ENCODE assay signal across 9 mouse cellular contexts in genomic region chr7:140828171-140828881, GRCm38 (mm10). TPM values are rescaled to one million over a fixed set of nuclear protein-coding genes. Genes with fewer than 3 reads are reported as not detected.
DNase-seq lines count a peak whose midpoint lies in the region; ATAC-seq lines count a peak whose summit lies in the region.
"Had no signal": no experiment of that assay in that cellular context is flagged by ENCODE, and none has a peak within 500 bp of the region (broad histone marks: within the 10 kb centered on the region; RNA-seq: fewer than 3 reads in every experiment).

No protein-coding gene starts in this region.

- H3K36me3 ChIP-seq in kidney, embryonic 14.5 days (ENCODE audit: control insufficient read depth, insufficient read depth, low read length) = no peaks in the 10 kb centered on the region
- H3K36me3 ChIP-seq in midbrain, embryonic 13.5 days = no peaks in the 10 kb centered on the region
- H3K36me3 ChIP-seq: embryonic facial prominence, embryonic 13.5 days had no signal

- DNase-seq in kidney, adult 11 months = peak; percentile 87
- DNase-seq in brain, adult 2 months (ENCODE audit: low read depth, low spot score) = peak; percentile 94
- peak; percentile 65 to 78 for DNase-seq in frontal cortex, postnatal 36 days (ENCODE audit: low spot score in 2 of 2)
- peak; percentile 40 for DNase-seq in layer of hippocampus, adult 9-10 months (ENCODE audit: low spot score)
- DNase-seq in ovary, postnatal 10 days (ENCODE audit: low spot score) = no peak
- DNase-seq in ovary, postnatal 36 days (ENCODE audit: low spot score) = no peak

- H3K4me2 ChIP-seq in kidney, embryonic 14.5 days (replicated peaks; ENCODE audit: low read depth, low read length) = no peak overlapping the region
- no peak overlapping the region for H3K4me2 ChIP-seq in midbrain, embryonic 13.5 days (replicated peaks)
- H3K4me2 ChIP-seq: embryonic facial prominence, embryonic 13.5 days had no signal

- WGBS in kidney, embryonic 14.5 days = 35% methylated on average over 8 of the region's 8 CpGs
- WGBS in midbrain, embryonic 13.5 days = 46% methylated on average over 8 of the region's 8 CpGs

- H3K9me3 ChIP-seq in kidney, embryonic 14.5 days (ENCODE audit: control insufficient read depth, low read length) = no peaks in the 10 kb centered on the region
- H3K9me3 ChIP-seq in midbrain, embryonic 13.5 days = no peaks in the 10 kb centered on the region
- H3K9me3 ChIP-seq: embryonic facial prominence, embryonic 13.5 days had no signal

- no peak overlapping the region for H3K27ac ChIP-seq in kidney, embryonic 14.5 days (ENCODE audit: low read depth, low read length)
- H3K27ac ChIP-seq in midbrain, embryonic 13.5 days = no peak overlapping the region
- H3K27ac ChIP-seq: embryonic facial prominence, embryonic 13.5 days had no signal

- H3K27me3 ChIP-seq in kidney, embryonic 14.5 days (ENCODE audit: control insufficient read depth, insufficient read depth, low read length) = no peaks in the 10 kb centered on the region
- H3K27me3 ChIP-seq in midbrain, embryonic 13.5 days = no peaks in the 10 kb centered on the region

- H3K4me3 ChIP-seq in kidney, embryonic 14.5 days (ENCODE audit: low read length) = no peak overlapping the region
- no peak overlapping the region for H3K4me3 ChIP-seq in midbrain, embryonic 13.5 days (replicated peaks)
- H3K4me3 ChIP-seq: embryonic facial prominence, embryonic 13.5 days had no signal

- no peak overlapping the region for H3K9ac ChIP-seq in kidney, embryonic 14.5 days (ENCODE audit: low read depth, low read length)
- H3K9ac ChIP-seq in midbrain, embryonic 13.5 days (replicated peaks) = no peak overlapping the region
- H3K9ac ChIP-seq: embryonic facial prominence, embryonic 13.5 days had no signal

- ATAC-seq in kidney, embryonic 14.5 days (ENCODE audit: low FRiP score, low TSS enrichment) = no peak
- peak; percentile 40; the same call in 1 of the 2 replicates for ATAC-seq in midbrain, embryonic 13.5 days

- H3K4me1 ChIP-seq in kidney, embryonic 14.5 days (ENCODE audit: control insufficient read depth, insufficient read depth, low read length) = no peaks in the 10 kb centered on the region
- no peaks in the 10 kb centered on the region for H3K4me1 ChIP-seq in midbrain, embryonic 13.5 days (replicated peaks)
- H3K4me1 ChIP-seq: embryonic facial prominence, embryonic 13.5 days had no signal

RNA-seq across cellular contexts. Expression of gene Zfp941, which starts 6.3 kb away (rescaled TPM):
- polyA plus RNA-seq in kidney, embryonic 14.5 days (2014; fragmentation: Nextera tagmentation; extraction: Ambion mirVana) = 1.4 and 2.1 TPM in 2 replicates
- 20.4 and 24.4 TPM in 2 replicates for polyA plus RNA-seq in midbrain, embryonic 13.5 days (2015; fragmentation: Nextera tagmentation; extraction: Ambion mirVana)

RNA-seq across cellular contexts. Expression of gene Urah, which starts 6.5 kb away (rescaled TPM):
- polyA plus RNA-seq in kidney, embryonic 14.5 days (2014; fragmentation: Nextera tagmentation; extraction: Ambion mirVana) = 0.85 TPM in 1 of 2 replicates, not detected in the other
- not detected in 2 replicates for polyA plus RNA-seq in midbrain, embryonic 13.5 days (2015; fragmentation: Nextera tagmentation; extraction: Ambion mirVana)

RNA-seq across cellular contexts. Expression of gene Scgb1c1, which starts 17.0 kb away (rescaled TPM):
- polyA plus RNA-seq in kidney, embryonic 14.5 days (2014; fragmentation: Nextera tagmentation; extraction: Ambion mirVana) = not detected in 2 replicates
- polyA plus RNA-seq in midbrain, embryonic 13.5 days (2015; fragmentation: Nextera tagmentation; extraction: Ambion mirVana) = not detected in 2 replicates
- polyA plus RNA-seq: embryonic facial prominence, embryonic 13.5 days had no signal

RNA-seq across cellular contexts. Expression of gene Odf3, which starts 19.3 kb away (rescaled TPM):
- polyA plus RNA-seq in kidney, embryonic 14.5 days (2014; fragmentation: Nextera tagmentation; extraction: Ambion mirVana) = not detected in 2 replicates
- 0.13 TPM in 1 of 2 replicates, not detected in the other for polyA plus RNA-seq in midbrain, embryonic 13.5 days (2015; fragmentation: Nextera tagmentation; extraction: Ambion mirVana)

RNA-seq across cellular contexts. Expression of gene Gm45785, which starts 27.8 kb away (rescaled TPM):
- polyA plus RNA-seq in kidney, embryonic 14.5 days (2014; fragmentation: Nextera tagmentation; extraction: Ambion mirVana) = not detected in 2 replicates
- not detected in 2 replicates for polyA plus RNA-seq in midbrain, embryonic 13.5 days (2015; fragmentation: Nextera tagmentation; extraction: Ambion mirVana)
- polyA plus RNA-seq: embryonic facial prominence, embryonic 13.5 days had no signal

Comparison
In these comparisons a context has a peak if more than half of its experiments do, and no peak if none do; other contexts are left out.
1. DNase-seq: peak in kidney, adult 11 months (single experiment), brain, adult 2 months (single experiment), frontal cortex, postnatal 36 days (2 of 2) and layer of hippocampus, adult 9-10 months (single experiment); none in ovary, postnatal 10 days (single experiment) and ovary, postnatal 36 days (single experiment).